Mouse (Mus musculus): ENCODE measurements around the gene Pitpna.

Pitpna gene

GRCm38 (mm10) chr11:75563851-75564548 is 23.9 kb upstream of the Pitpna start:
- DNase-seq (ENCODE audit: low spot score in 2 of 2), result no peak

GRCm38 (mm10) chr11:75565849-75566248 is 22.0 kb upstream of the Pitpna start:
- DNase-seq (ENCODE audit: low spot score in 2 of 2), result no peak

- no peak for DNase-seq (ENCODE audit: low spot score in 2 of 2)
Observed at GRCm38 (mm10) chr11:75566276-75567196, 21.4 kb upstream of the Pitpna start.

- DNase-seq (ENCODE audit: low spot score in 2 of 2), result no peak
Observed at GRCm38 (mm10) chr11:75567346-75568114, 20.4 kb upstream of the Pitpna start.

- no peak for DNase-seq (ENCODE audit: low spot score in 2 of 2)
Observed at GRCm38 (mm10) chr11:75568115-75568511, 19.8 kb upstream of the Pitpna start.

GRCm38 (mm10) chr11:75568962-75569361 is 18.9 kb upstream of the Pitpna start:
- DNase-seq (ENCODE audit: low spot score in 2 of 2), result no peak

GRCm38 (mm10) chr11:75570375-75571125 is 17.3 kb upstream of the Pitpna start:
- no peak for DNase-seq (ENCODE audit: low spot score in 2 of 2)

- no peak for DNase-seq (ENCODE audit: low spot score in 2 of 2)
Observed at GRCm38 (mm10) chr11:75571126-75571990, 16.5 kb upstream of the Pitpna start.

GRCm38 (mm10) chr11:75572301-75572791 is 15.6 kb upstream of the Pitpna start:
- peak in 1 of 2 experiments; percentile 39 for DNase-seq (ENCODE audit: low spot score in 2 of 2)

- DNase-seq (ENCODE audit: low spot score in 2 of 2), result peak; percentile 88 to 89
Observed at GRCm38 (mm10) chr11:75572854-75573650, 14.8 kb upstream of the Pitpna start.

GRCm38 (mm10) chr11:75574378-75575123 is 13.3 kb upstream of the Pitpna start:
- DNase-seq (ENCODE audit: low spot score in 2 of 2), result no peak

GRCm38 (mm10) chr11:75575560-75576123 is 12.3 kb upstream of the Pitpna start:
- DNase-seq (ENCODE audit: low spot score in 2 of 2), result no peak

- DNase-seq (ENCODE audit: low spot score in 2 of 2), result no peak
Observed at GRCm38 (mm10) chr11:75578609-75579008, 9.3 kb upstream of the Pitpna start.

- DNase-seq (ENCODE audit: low spot score in 2 of 2), result no peak
Observed at GRCm38 (mm10) chr11:75581495-75582149, 6.3 kb upstream of the Pitpna start.

- no peak for DNase-seq (ENCODE audit: low spot score in 2 of 2)
Observed at GRCm38 (mm10) chr11:75583521-75583920, 4.4 kb upstream of the Pitpna start.

GRCm38 (mm10) chr11:75585061-75585460 is 2.8 kb upstream of the Pitpna start:
- DNase-seq (ENCODE audit: low spot score in 2 of 2), result no peak

GRCm38 (mm10) chr11:75585978-75586377 is 1.9 kb upstream of the Pitpna start:
- no peak for DNase-seq (ENCODE audit: low spot score in 2 of 2)

- DNase-seq (ENCODE audit: low spot score in 2 of 2), result no peak
Observed at GRCm38 (mm10) chr11:75586963-75587362, 934 bp upstream of the Pitpna start.
